10 mouse cellular contexts compared by ENCODE assay signal in the genomic region with DNA sequence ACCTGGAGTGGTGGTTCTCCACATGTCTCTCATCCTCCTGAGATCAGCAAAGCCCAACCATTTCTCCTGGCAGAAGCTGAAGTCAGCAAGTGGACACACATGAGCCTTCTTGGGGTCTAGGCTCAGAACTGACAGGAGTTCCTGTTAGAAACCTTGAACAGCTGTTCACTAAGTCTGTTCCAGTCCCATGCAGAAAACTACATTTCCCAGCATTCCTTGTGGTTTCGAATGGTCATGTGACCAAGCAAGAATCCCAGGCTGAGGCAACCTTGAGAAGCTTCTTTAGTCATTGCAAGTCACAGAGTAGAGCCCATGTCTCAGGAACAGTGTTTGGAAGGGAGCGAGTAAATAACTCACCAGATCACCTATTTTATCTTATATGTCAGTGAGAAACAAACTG.
DNase-seq lines count a peak whose midpoint lies in the region; ATAC-seq and TF ChIP-seq lines count a peak whose summit lies in the region.
"Had no signal": no experiment of that assay in that cellular context is flagged by ENCODE, and none has a peak within 500 bp of the region (broad histone marks: within the 10 kb centered on the region; RNA-seq: fewer than 3 reads in every experiment).

No protein-coding gene starts in this region.

- TF ChIP-seq EP300 in liver, postnatal 0 days (IDR thresholded peaks at IDR 0.05; ENCODE audit: low read depth): no peak

- no peak overlapping the region for H3K9ac ChIP-seq in hindbrain, postnatal 0 days (replicated peaks; ENCODE audit: low read length)
- no peak overlapping the region for H3K9ac ChIP-seq in hindbrain, embryonic 16.5 days (ENCODE audit: low read depth, low read length)
- no peak overlapping the region for H3K9ac ChIP-seq in ES-E14 (ENCODE audit: insufficient read depth, low read depth, low read length, poor library complexity, severe bottlenecking)
- no peak overlapping the region for H3K9ac ChIP-seq in liver, postnatal 0 days (replicated peaks)
- H3K9ac ChIP-seq: limb, embryonic 15.5 days had no signal

- no peak for TF ChIP-seq CTCF in hindbrain, postnatal 0 days (IDR thresholded peaks at IDR 0.05; ENCODE audit: low read depth)
- TF ChIP-seq CTCF in liver, postnatal 0 days (IDR thresholded peaks at IDR 0.05; ENCODE audit: low read depth): no peak

- 68% methylated on average over 2 of the region's 2 CpGs for WGBS in hindbrain, postnatal 0 days
- WGBS in hindbrain, embryonic 16.5 days: 70% methylated on average over 2 of the region's 2 CpGs
- WGBS in liver, postnatal 0 days (ENCODE audit: insufficient replicate concordance): 62% methylated on average over 2 of the region's 2 CpGs

- intact Hi-C loops in gastrocnemius, postnatal 14 days (cut with DNase I; ENCODE audit: low total_unique reads): no loop called here

- no peaks in the 10 kb centered on the region for H3K36me3 ChIP-seq in hindbrain, postnatal 0 days (ENCODE audit: insufficient read depth, low read length)
- H3K36me3 ChIP-seq in hindbrain, embryonic 16.5 days (ENCODE audit: control insufficient read depth, insufficient read depth, low read length): no peaks in the 10 kb centered on the region
- H3K36me3 ChIP-seq in ES-E14 (ENCODE audit: control insufficient read depth, insufficient read depth, low read length, poor library complexity, severe bottlenecking): no peaks in the 10 kb centered on the region
- H3K36me3 ChIP-seq in liver, postnatal 0 days (replicated peaks; ENCODE audit: insufficient read depth, low read length): no peaks in the 10 kb centered on the region
- H3K36me3 ChIP-seq: limb, embryonic 15.5 days had no signal

- H3K9me3 ChIP-seq in hindbrain, postnatal 0 days (ENCODE audit: low read length): no peaks in the 10 kb centered on the region
- H3K9me3 ChIP-seq in hindbrain, embryonic 16.5 days (ENCODE audit: control insufficient read depth, low read length): no peaks in the 10 kb centered on the region
- H3K9me3 ChIP-seq in ES-E14 (ENCODE audit: control insufficient read depth, insufficient read depth, low read depth, low read length): no peaks in the 10 kb centered on the region
- no peaks in the 10 kb centered on the region for H3K9me3 ChIP-seq in liver, postnatal 0 days (ENCODE audit: low read length)
- H3K9me3 ChIP-seq: limb, embryonic 15.5 days had no signal

- no peak for ATAC-seq in hindbrain, postnatal 0 days
- no peak for ATAC-seq in hindbrain, embryonic 16.5 days
- ATAC-seq in liver, postnatal 0 days: no peak

- no peak overlapping the region for H3K4me3 ChIP-seq in hindbrain, postnatal 0 days (ENCODE audit: low read length)
- no peak overlapping the region for H3K4me3 ChIP-seq in hindbrain, embryonic 16.5 days (ENCODE audit: low read length)
- H3K4me3 ChIP-seq in ES-E14 (ENCODE audit: insufficient read depth in 1 of 2, low read depth in 1 of 2, low read length in 2 of 2, poor library complexity in 1 of 2, severe bottlenecking in 1 of 2): no peak overlapping the region
- no peak overlapping the region for H3K4me3 ChIP-seq in liver, postnatal 0 days (ENCODE audit: low read depth, low read length)
- H3K4me3 ChIP-seq: limb, embryonic 15.5 days had no signal

- H3K27ac ChIP-seq in hindbrain, postnatal 0 days: no peak overlapping the region
- no peak overlapping the region for H3K27ac ChIP-seq in hindbrain, embryonic 16.5 days (ENCODE audit: low read depth, low read length)
- H3K27ac ChIP-seq in ES-E14 (ENCODE audit: insufficient read depth, low read depth, low read length, poor library complexity, severe bottlenecking): no peak overlapping the region
- H3K27ac ChIP-seq in liver, postnatal 0 days (ENCODE audit: low read depth): no peak overlapping the region
- H3K27ac ChIP-seq: limb, embryonic 15.5 days had no signal

- in situ Hi-C loops in ES-E14 (cut with MboI; ENCODE audit: low sequenced_read_pairs in 2 of 2, unreplicated experiment in 2 of 2): no loop called here

- H3K4me2 ChIP-seq in hindbrain, postnatal 0 days (ENCODE audit: low read depth, low read length): no peak overlapping the region
- no peak overlapping the region for H3K4me2 ChIP-seq in hindbrain, embryonic 16.5 days (ENCODE audit: low read length)
- H3K4me2 ChIP-seq in liver, postnatal 0 days (ENCODE audit: low read depth, low read length): no peak overlapping the region
- H3K4me2 ChIP-seq: limb, embryonic 15.5 days had no signal

- 0 out of 2 replicates have a peak, but pooled peaks cover 4% of the 10 kb centered on the region for H3K4me1 ChIP-seq in hindbrain, postnatal 0 days (ENCODE audit: insufficient read depth, low read length)
- peaks cover 6% of the 10 kb centered on the region; the same call in 1 of the 2 replicates for H3K4me1 ChIP-seq in hindbrain, embryonic 16.5 days (ENCODE audit: control insufficient read depth, insufficient read depth, low read depth, low read length)
- H3K4me1 ChIP-seq in ES-E14 (ENCODE audit: control insufficient read depth in 2 of 2, insufficient read depth in 2 of 2, low read length in 2 of 2, poor library complexity in 1 of 2): peaks cover 0 to 6% of the 10 kb centered on the region in 2 experiments; a peak in 1 of 4 replicates
- H3K4me1 ChIP-seq in liver, postnatal 0 days (ENCODE audit: insufficient read depth): no peaks in the 10 kb centered on the region

- DNase-seq in hindbrain, postnatal 0 days (ENCODE audit: low spot score): peak; percentile 65
- DNase-seq in ES-E14 (ENCODE audit: low read depth, low spot score): peak; percentile 17
- DNase-seq in c-Kit-positive CD71-negative TER-119-negative erythroid progenitor cells, embryonic 14.5 days (ENCODE audit: low read depth): peak; percentile 8
- peak; percentile 46 for DNase-seq in lung, postnatal 36 days
- DNase-seq in liver, postnatal 0 days: no peak
- no peak for DNase-seq in gastrocnemius, postnatal 14 days
- no peak for DNase-seq in kidney, postnatal 14 days
- DNase-seq: cerebellum, adult 11 months had no signal

- peaks cover 7% of the 10 kb centered on the region; the same call in 1 of the 2 replicates for H3K27me3 ChIP-seq in hindbrain, postnatal 0 days (ENCODE audit: insufficient read depth, low read length)
- peaks cover 2% of the 10 kb centered on the region; the same call in 1 of the 2 replicates for H3K27me3 ChIP-seq in hindbrain, embryonic 16.5 days (replicated peaks; ENCODE audit: control insufficient read depth, insufficient read depth, low read length)
- 0 out of 2 replicates have a peak, but pooled peaks cover 2% of the 10 kb centered on the region for H3K27me3 ChIP-seq in liver, postnatal 0 days (ENCODE audit: insufficient read depth, low read length)

TF ChIP-seq in ES-E14, 5 proteins besides CTCF, POLR2A, EP300 and RAD21:
- TF ChIP-seq ZC3H11A (IDR thresholded peaks at IDR 0.05; ENCODE audit: borderline replicate concordance, low read depth, low read length): no peak
- TF ChIP-seq HCFC1 (IDR thresholded peaks at IDR 0.05; ENCODE audit: borderline replicate concordance, insufficient read depth, low read length): peak; percentile 91
- TF ChIP-seq MAFK (IDR thresholded peaks at IDR 0.05; ENCODE audit: insufficient read depth, low read depth, low read length): no peak

Comparison
In these comparisons a context has a peak if more than half of its experiments do, and no peak if none do; other contexts are left out.
1. DNase-seq: peak in hindbrain, postnatal 0 days (single experiment), ES-E14 (single experiment), c-Kit-positive CD71-negative TER-119-negative erythroid progenitor cells, embryonic 14.5 days (single experiment) and lung, postnatal 36 days (single experiment); none in liver, postnatal 0 days (single experiment), gastrocnemius, postnatal 14 days (single experiment) and kidney, postnatal 14 days (single experiment).